ENCODE assay signal across 9 mouse cellular contexts in the genomic region with DNA sequence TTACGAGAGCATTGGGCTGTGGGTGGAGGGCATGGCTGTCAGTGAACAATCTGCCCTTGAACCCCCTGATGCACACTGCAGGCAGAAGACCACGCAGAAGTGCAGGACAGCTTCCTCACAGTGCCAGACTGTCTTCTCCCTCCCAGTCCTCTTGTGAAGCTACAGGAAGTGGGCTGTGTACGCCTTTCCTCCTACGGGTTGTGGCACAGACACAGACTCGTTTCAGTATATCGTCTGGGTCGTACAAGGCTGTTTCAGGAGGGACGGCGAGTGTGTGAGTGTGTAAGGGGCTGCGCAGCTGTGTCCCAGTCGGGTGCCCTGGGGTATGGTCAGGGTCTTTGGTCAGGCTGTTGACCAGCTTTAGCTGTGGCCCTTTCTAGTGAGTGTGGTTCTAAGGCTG. TPM values are rescaled to one million over a fixed set of nuclear protein-coding genes. Genes with fewer than 3 reads are reported as not detected.
DNase-seq lines count a peak whose midpoint lies in the region; ATAC-seq and TF ChIP-seq lines count a peak whose summit lies in the region.
"Had no signal": no experiment of that assay in that cellular context is flagged by ENCODE, and none has a peak within 500 bp of the region (broad histone marks: within the 10 kb centered on the region; RNA-seq: fewer than 3 reads in every experiment).

No protein-coding gene starts in this region.

- H3K4me1 ChIP-seq in hindbrain, embryonic 12.5 days, result peaks cover 46% of the 10 kb centered on the region
- H3K4me1 ChIP-seq in hindbrain, embryonic 11.5 days (replicated peaks; ENCODE audit: control insufficient read depth, insufficient read depth, low read length), result no peaks in the 10 kb centered on the region; the same call in 1 of the 2 replicates
- H3K4me1 ChIP-seq in G1E (ENCODE audit: insufficient read depth, low read depth, low read length), result peaks cover 83% of the 10 kb centered on the region
- peaks cover 83% of the 10 kb centered on the region for H3K4me1 ChIP-seq in liver, embryonic 12.5 days
- peaks cover 10% of the 10 kb centered on the region; the same call in 1 of the 2 replicates for H3K4me1 ChIP-seq in forebrain, postnatal 0 days (ENCODE audit: insufficient read depth)

- no peak overlapping the region for H3K4me3 ChIP-seq in hindbrain, embryonic 12.5 days
- H3K4me3 ChIP-seq in hindbrain, embryonic 11.5 days (ENCODE audit: low read depth, low read length), result no peak overlapping the region
- peak overlapping the region; percentile 69 for H3K4me3 ChIP-seq in G1E (ENCODE audit: low read depth, low read length)
- peak overlapping the region; percentile 91 for H3K4me3 ChIP-seq in liver, embryonic 12.5 days
- no peak overlapping the region for H3K4me3 ChIP-seq in forebrain, postnatal 0 days (ENCODE audit: low read depth, low read length)

- H3K27me3 ChIP-seq in hindbrain, embryonic 12.5 days, result no peaks in the 10 kb centered on the region
- no peaks in the 10 kb centered on the region for H3K27me3 ChIP-seq in hindbrain, embryonic 11.5 days (ENCODE audit: control insufficient read depth, insufficient read depth, low read length)
- H3K27me3 ChIP-seq in G1E (ENCODE audit: insufficient read depth, low read length), result no peaks in the 10 kb centered on the region
- no peaks in the 10 kb centered on the region for H3K27me3 ChIP-seq in liver, embryonic 12.5 days (replicated peaks)
- H3K27me3 ChIP-seq in forebrain, postnatal 0 days (ENCODE audit: insufficient read depth, low read length), result no peaks in the 10 kb centered on the region

- 0 out of 2 replicates have a peak overlapping the region, but pooled peaks have one; percentile 22 for H3K4me2 ChIP-seq in hindbrain, embryonic 12.5 days (replicated peaks)
- H3K4me2 ChIP-seq in hindbrain, embryonic 11.5 days (replicated peaks; ENCODE audit: low read depth, low read length), result no peak overlapping the region
- peak overlapping the region; percentile 85 for H3K4me2 ChIP-seq in liver, embryonic 12.5 days
- no peak overlapping the region for H3K4me2 ChIP-seq in forebrain, postnatal 0 days (ENCODE audit: low read depth)

- H3K36me3 ChIP-seq in hindbrain, embryonic 12.5 days, result 0 out of 2 replicates have a peak, but pooled peaks cover 7% of the 10 kb centered on the region
- peaks cover 2% of the 10 kb centered on the region; the same call in 1 of the 2 replicates for H3K36me3 ChIP-seq in hindbrain, embryonic 11.5 days (ENCODE audit: control insufficient read depth, insufficient read depth, low read length)
- H3K36me3 ChIP-seq in G1E (replicated peaks), result peaks cover 55% of the 10 kb centered on the region
- H3K36me3 ChIP-seq in liver, embryonic 12.5 days, result peaks cover 39% of the 10 kb centered on the region
- H3K36me3 ChIP-seq in forebrain, postnatal 0 days (ENCODE audit: insufficient read depth), result no peaks in the 10 kb centered on the region

- H3K9ac ChIP-seq in hindbrain, embryonic 12.5 days, result 0 out of 2 replicates have a peak overlapping the region, but pooled peaks have one; percentile 14
- H3K9ac ChIP-seq in hindbrain, embryonic 11.5 days (ENCODE audit: low read depth, low read length), result no peak overlapping the region
- H3K9ac ChIP-seq in liver, embryonic 12.5 days, result peak overlapping the region; percentile 97
- H3K9ac ChIP-seq in forebrain, postnatal 0 days, result no peak overlapping the region

- DNase-seq in hindbrain, embryonic 11.5 days (ENCODE audit: low spot score), result no peak
- no peak for DNase-seq in G1E (ENCODE audit: low spot score)
- peak; percentile 65 to 68 for DNase-seq in natural killer cell, adult 2 months (ENCODE audit: low spot score in 2 of 2)
- DNase-seq in urinary bladder, postnatal 36 days (ENCODE audit: low spot score in 2 of 2), result no peak
- no peak for DNase-seq in right cerebral cortex, postnatal 10 days (ENCODE audit: low spot score in 2 of 2)
- DNase-seq in forebrain, postnatal 0 days, result no peak
- DNase-seq: cerebellum, adult 11 months had no signal

- no peak overlapping the region for H3K27ac ChIP-seq in hindbrain, embryonic 12.5 days
- no peak overlapping the region for H3K27ac ChIP-seq in hindbrain, embryonic 11.5 days (ENCODE audit: low read depth, low read length)
- H3K27ac ChIP-seq in liver, embryonic 12.5 days, result peak overlapping the region; percentile 95
- H3K27ac ChIP-seq in forebrain, postnatal 0 days (ENCODE audit: low read depth, low read length), result no peak overlapping the region

- TF ChIP-seq CTCF in G1E (IDR thresholded peaks at IDR 0.05; ENCODE audit: low read depth, low read length), result no peak
- no peak for TF ChIP-seq CTCF in forebrain, postnatal 0 days (IDR thresholded peaks at IDR 0.05; ENCODE audit: low read depth)

- WGBS in hindbrain, embryonic 12.5 days, result 92% methylated on average over 11 of the region's 11 CpGs
- WGBS in hindbrain, embryonic 11.5 days, result 94% methylated on average over 11 of the region's 11 CpGs
- WGBS in liver, embryonic 12.5 days (ENCODE audit: insufficient replicate concordance), result 17% methylated on average over 11 of the region's 11 CpGs
- WGBS in forebrain, postnatal 0 days, result 89% methylated on average over 11 of the region's 11 CpGs

- no peaks in the 10 kb centered on the region for H3K9me3 ChIP-seq in hindbrain, embryonic 12.5 days (replicated peaks)
- H3K9me3 ChIP-seq in hindbrain, embryonic 11.5 days (ENCODE audit: control insufficient read depth, low read length), result no peaks in the 10 kb centered on the region
- H3K9me3 ChIP-seq in G1E (replicated peaks), result no peaks in the 10 kb centered on the region
- H3K9me3 ChIP-seq in liver, embryonic 12.5 days (replicated peaks), result no peaks in the 10 kb centered on the region
- no peaks in the 10 kb centered on the region for H3K9me3 ChIP-seq in forebrain, postnatal 0 days (ENCODE audit: low read length)

- ATAC-seq in hindbrain, embryonic 12.5 days (ENCODE audit: low FRiP score), result no peak
- ATAC-seq in hindbrain, embryonic 11.5 days (ENCODE audit: low FRiP score), result no peak
- no peak for ATAC-seq in G1E (ENCODE audit: extremely low read depth, insufficient number of reproducible peaks, low FRiP score, poor library complexity, severe bottlenecking)
- ATAC-seq in liver, embryonic 12.5 days, result no peak
- no peak for ATAC-seq in forebrain, postnatal 0 days

RNA-seq across cellular contexts. Expression of a gene that starts 3.1 kb away (rescaled TPM):
- 41.4 and 45.5 TPM in 2 replicates for polyA plus RNA-seq in hindbrain, embryonic 12.5 days (2016; fragmentation: Nextera tagmentation; extraction: Ambion mirVana)
- polyA plus RNA-seq in hindbrain, embryonic 11.5 days (2014; fragmentation: Nextera tagmentation; extraction: Ambion mirVana), result 28.1 and 33.9 TPM in 2 replicates
- total RNA-seq in G1E (2014; fragmentation: Nextera tagmentation), result 63.7 and 74.7 TPM in 2 replicates
- 54.8 and 58.6 TPM in 2 replicates for total RNA-seq in G1E (2017)
- polyA plus RNA-seq in G1E (2012), result 108 and 116 TPM in 2 replicates
- polyA plus RNA-seq in liver, embryonic 12.5 days (2016; fragmentation: Nextera tagmentation; extraction: Ambion mirVana), result 48.3 and 50.0 TPM in 2 replicates
- total RNA-seq in forebrain, postnatal 0 days (2014; rRNA removed), result 74.2 and 78.1 TPM in 2 replicates
- 43.4 and 47.6 TPM in 2 replicates for polyA plus RNA-seq in forebrain, postnatal 0 days (2015; fragmentation: Nextera tagmentation; extraction: Ambion mirVana)

RNA-seq across cellular contexts. Expression of a gene that starts 6.0 kb away (rescaled TPM):
- polyA plus RNA-seq in hindbrain, embryonic 12.5 days (2016; fragmentation: Nextera tagmentation; extraction: Ambion mirVana), result 29.0 and 29.7 TPM in 2 replicates
- polyA plus RNA-seq in hindbrain, embryonic 11.5 days (2014; fragmentation: Nextera tagmentation; extraction: Ambion mirVana), result 12.2 and 14.7 TPM in 2 replicates
- 19.1 and 23.3 TPM in 2 replicates for total RNA-seq in G1E (2014; fragmentation: Nextera tagmentation)
- 21.6 and 21.9 TPM in 2 replicates for total RNA-seq in G1E (2017)
- 16.7 and 22.6 TPM in 2 replicates for polyA plus RNA-seq in G1E (2012)
- 37.7 and 38.3 TPM in 2 replicates for polyA plus RNA-seq in liver, embryonic 12.5 days (2016; fragmentation: Nextera tagmentation; extraction: Ambion mirVana)
- total RNA-seq in forebrain, postnatal 0 days (2014; rRNA removed), result 49.2 and 54.1 TPM in 2 replicates
- 18.6 and 20.2 TPM in 2 replicates for polyA plus RNA-seq in forebrain, postnatal 0 days (2015; fragmentation: Nextera tagmentation; extraction: Ambion mirVana)

RNA-seq across cellular contexts. Expression of a gene that starts 23.1 kb away (rescaled TPM):
- polyA plus RNA-seq in hindbrain, embryonic 12.5 days (2016; fragmentation: Nextera tagmentation; extraction: Ambion mirVana), result 239 and 249 TPM in 2 replicates
- 337 and 338 TPM in 2 replicates for polyA plus RNA-seq in hindbrain, embryonic 11.5 days (2014; fragmentation: Nextera tagmentation; extraction: Ambion mirVana)
- total RNA-seq in G1E (2014; fragmentation: Nextera tagmentation) (116 and 133 TPM in 2 replicates), G1E (2017) (144 and 169 TPM in 2 replicates)
- 103 and 140 TPM in 2 replicates for polyA plus RNA-seq in G1E (2012)
- polyA plus RNA-seq in liver, embryonic 12.5 days (2016; fragmentation: Nextera tagmentation; extraction: Ambion mirVana), result 209 and 217 TPM in 2 replicates
- total RNA-seq in forebrain, postnatal 0 days (2014; rRNA removed), result 132 and 167 TPM in 2 replicates
- polyA plus RNA-seq in forebrain, postnatal 0 days (2015; fragmentation: Nextera tagmentation; extraction: Ambion mirVana), result 248 and 266 TPM in 2 replicates

RNA-seq across cellular contexts. Expression of a gene that starts 34.7 kb away (rescaled TPM):
- polyA plus RNA-seq in hindbrain, embryonic 12.5 days (2016; fragmentation: Nextera tagmentation; extraction: Ambion mirVana), result 63.7 and 69.0 TPM in 2 replicates
- 74.6 and 76.1 TPM in 2 replicates for polyA plus RNA-seq in hindbrain, embryonic 11.5 days (2014; fragmentation: Nextera tagmentation; extraction: Ambion mirVana)
- total RNA-seq in G1E (2014; fragmentation: Nextera tagmentation) (9.9 and 18.5 TPM in 2 replicates), G1E (2017) (44.7 and 54.5 TPM in 2 replicates)
- polyA plus RNA-seq in G1E (2012), result 98.0 and 113 TPM in 2 replicates
- 20.3 and 21.8 TPM in 2 replicates for polyA plus RNA-seq in liver, embryonic 12.5 days (2016; fragmentation: Nextera tagmentation; extraction: Ambion mirVana)
- 70.3 and 107 TPM in 2 replicates for total RNA-seq in forebrain, postnatal 0 days (2014; rRNA removed)
- polyA plus RNA-seq in forebrain, postnatal 0 days (2015; fragmentation: Nextera tagmentation; extraction: Ambion mirVana), result 117 and 119 TPM in 2 replicates

RNA-seq across cellular contexts. Expression of a gene that starts 35.0 kb away (rescaled TPM):
- polyA plus RNA-seq in hindbrain, embryonic 12.5 days (2016; fragmentation: Nextera tagmentation; extraction: Ambion mirVana), result 5.5 and 5.9 TPM in 2 replicates
- polyA plus RNA-seq in hindbrain, embryonic 11.5 days (2014; fragmentation: Nextera tagmentation; extraction: Ambion mirVana), result 3.7 and 6.0 TPM in 2 replicates
- 0.90 and 3.4 TPM in 2 replicates for total RNA-seq in G1E (2014; fragmentation: Nextera tagmentation)
- 1.2 and 2.1 TPM in 2 replicates for total RNA-seq in G1E (2017)
- 0.11 and 0.13 TPM in 2 replicates for polyA plus RNA-seq in G1E (2012)
- 0.20 and 0.37 TPM in 2 replicates for polyA plus RNA-seq in liver, embryonic 12.5 days (2016; fragmentation: Nextera tagmentation; extraction: Ambion mirVana)
- total RNA-seq in forebrain, postnatal 0 days (2014; rRNA removed), result 17.1 and 25.7 TPM in 2 replicates
- 1.0 and 1.9 TPM in 2 replicates for polyA plus RNA-seq in forebrain, postnatal 0 days (2015; fragmentation: Nextera tagmentation; extraction: Ambion mirVana)

Comparison
In these comparisons a context has a peak if more than half of its experiments do, and no peak if none do; other contexts are left out.
1. H3K4me2 ChIP-seq: peak in hindbrain, embryonic 12.5 days (single experiment) and liver, embryonic 12.5 days (single experiment); none in hindbrain, embryonic 11.5 days (single experiment) and forebrain, postnatal 0 days (single experiment).
2. H3K9ac ChIP-seq: peak in hindbrain, embryonic 12.5 days (single experiment) and liver, embryonic 12.5 days (single experiment); none in hindbrain, embryonic 11.5 days (single experiment) and forebrain, postnatal 0 days (single experiment).
3. H3K4me3 ChIP-seq: peak in G1E (single experiment) and liver, embryonic 12.5 days (single experiment); none in hindbrain, embryonic 12.5 days (single experiment), hindbrain, embryonic 11.5 days (single experiment) and forebrain, postnatal 0 days (single experiment).
4. DNase-seq: peak in natural killer cell, adult 2 months (2 of 2); none in hindbrain, embryonic 11.5 days (single experiment), G1E (single experiment), urinary bladder, postnatal 36 days (0 of 2), right cerebral cortex, postnatal 10 days (0 of 2) and forebrain, postnatal 0 days (single experiment).